Mouse (Mus musculus): ENCODE measurements around the gene Pigq.

GRCm38 (mm10) chr17:25895891-25896290, 48.8 kb downstream of the Pigq start:
- TF ChIP-seq CTCF (IDR thresholded peaks at IDR 0.05; ENCODE audit: control insufficient read depth, insufficient read depth, insufficient replicate concordance, low read depth, low read length) = no peak
- TF ChIP-seq POLR2A (IDR thresholded peaks at IDR 0.05; ENCODE audit: control insufficient read depth, low read depth, low read length) = no peak
